Mouse (Mus musculus): ENCODE measurements at regions not wholly inside any gene's neighbourhood (a gene's known extent, or its start where the extent isn't known, plus 50 kb on each side); places are given as distances from the start of the nearest gene placed in this dataset.

- ChIA-PET CTCF (no interaction called here), POLR2A (interaction anchor here in 1 of 4 experiments (0.6 kb wide), 1 partner anchor 29 kb away, joined by 3 read pairs; no protein-coding TSS in a partner anchor)
Measured at GRCm38 (mm10) chr15:93189266-93189855, 85.6 kb downstream of the Gxylt1 start.

- POLR2A ChIA-PET: interaction anchor here in 1 of 4 experiments (0.6 kb wide), 1 partner anchor 571 kb away, joined by 3 read pairs; no protein-coding TSS in a partner anchor
- CTCF ChIA-PET: interaction anchor here in 1 of 4 experiments (0.7 kb wide), 1 partner anchor 1849 kb away, joined by 3 read pairs; no protein-coding TSS in a partner anchor
Measured at GRCm38 (mm10) chr15:93176221-93176620, 98.8 kb downstream of the Gxylt1 start.

- POLR2A ChIA-PET: interaction anchor here in 1 of 4 experiments (0.6 to 1.2 kb wide), 2 partner anchors 10 to 772 kb away, joined by 3 to 4 read pairs; no protein-coding TSS in a partner anchor
- CTCF ChIA-PET: no interaction called here
Measured at GRCm38 (mm10) chr15:93168784-93169183, 106.2 kb downstream of the Gxylt1 start.

GRCm38 (mm10) chr15:93167451-93167850 is 107.5 kb downstream of the Gxylt1 start:
- CTCF ChIA-PET: interaction anchor here in 1 of 4 experiments (1.4 kb wide), 1 partner anchor 13 kb away, joined by 4 read pairs; no protein-coding TSS in a partner anchor
- POLR2A ChIA-PET: no interaction called here

GRCm38 (mm10) chr15:93161924-93162910 is 112.8 kb downstream of the Gxylt1 start:
- POLR2A ChIA-PET: no interaction called here

DNA sequence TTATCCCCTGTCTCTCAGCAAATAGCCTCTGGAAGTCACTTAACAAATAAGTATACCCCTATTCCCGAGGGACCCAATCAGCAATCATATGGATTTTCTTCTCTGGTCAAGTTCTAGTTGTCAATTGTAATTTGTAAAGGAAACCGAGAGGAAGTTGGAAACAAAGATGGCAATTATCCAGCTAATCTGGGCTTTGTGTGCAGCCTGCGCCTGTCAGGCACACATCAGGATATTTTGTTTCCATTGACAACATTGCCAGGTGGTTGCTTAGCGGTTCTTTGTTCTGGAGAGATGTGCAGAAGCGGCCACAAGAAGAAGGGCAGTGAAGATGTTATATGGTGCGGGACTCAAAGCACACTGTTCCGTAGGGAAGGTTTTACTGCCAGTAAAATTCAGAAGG is 113.7 kb downstream of the Gxylt1 start:
- ChIA-PET POLR2A (no interaction called here), CTCF (no interaction called here)

More at GRCm38 (mm10) chr15:93161924-93162910, 112.8 kb downstream of the Gxylt1 start:
- CTCF ChIA-PET: interaction anchor here in 1 of 4 experiments (1.1 kb wide), 1 partner anchor 9 kb away, joined by 4 read pairs; no protein-coding TSS in a partner anchor

- ChIA-PET CTCF (no interaction called here), POLR2A (no interaction called here)
Measured at GRCm38 (mm10) chr15:93155756-93156155, 119.2 kb downstream of the Gxylt1 start.

DNA sequence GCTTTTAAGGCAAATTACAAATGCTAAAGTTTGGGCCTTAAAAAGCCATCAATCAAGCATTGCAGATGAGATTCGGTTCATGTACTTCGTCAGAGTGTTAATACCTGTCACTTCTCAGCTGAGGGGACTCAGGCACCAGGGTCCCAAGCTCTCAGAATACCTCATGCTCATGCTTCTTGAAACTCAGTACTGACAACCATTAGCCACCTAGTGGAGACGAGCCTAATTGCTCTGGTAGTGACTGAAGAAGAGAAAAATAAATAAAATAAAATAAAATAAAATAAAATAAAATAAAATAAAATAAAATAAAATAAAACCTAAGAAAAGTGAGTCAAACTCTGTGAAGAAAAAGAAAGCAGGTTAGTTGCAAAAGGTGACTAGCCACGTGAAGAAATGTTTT is 121.0 kb downstream of the Gxylt1 start:
- POLR2A ChIA-PET: interaction anchor here in 1 of 4 experiments (0.5 kb wide), 1 partner anchor 133 kb away, joined by 5 read pairs; no protein-coding TSS in a partner anchor
- CTCF ChIA-PET: interaction anchor here in 2 of 4 experiments (0.6 to 1.3 kb wide), 5 partner anchors 9 to 377 kb away, joined by 3 to 4 read pairs (median 4); no protein-coding TSS in a partner anchor

DNA sequence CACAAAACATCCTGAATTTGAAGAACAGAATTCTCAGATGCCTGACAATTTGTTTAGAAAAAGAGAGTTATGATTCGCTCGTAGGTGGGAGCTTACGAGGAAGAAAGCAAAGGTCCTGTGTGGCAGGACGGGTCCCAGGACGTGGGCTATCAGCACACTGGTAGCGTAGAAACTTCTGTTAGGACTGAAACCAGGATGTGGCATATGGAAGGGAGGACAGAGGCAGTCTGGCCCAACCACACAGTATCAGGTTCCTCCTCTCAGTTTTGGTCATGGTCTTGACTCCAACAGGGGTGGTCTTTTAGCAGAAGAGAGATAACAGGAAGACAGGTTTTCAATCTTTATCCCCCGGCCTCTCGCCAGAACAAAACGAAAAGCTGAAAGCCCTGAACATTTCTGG is 130.1 kb downstream of the Gxylt1 start:
- CTCF ChIA-PET: no interaction called here
- POLR2A ChIA-PET: interaction anchor here in 2 of 4 experiments (0.6 to 2.9 kb wide), 5 partner anchors 8 to 934 kb away, joined by 3 to 10 read pairs (median 4); no protein-coding TSS in a partner anchor

DNA sequence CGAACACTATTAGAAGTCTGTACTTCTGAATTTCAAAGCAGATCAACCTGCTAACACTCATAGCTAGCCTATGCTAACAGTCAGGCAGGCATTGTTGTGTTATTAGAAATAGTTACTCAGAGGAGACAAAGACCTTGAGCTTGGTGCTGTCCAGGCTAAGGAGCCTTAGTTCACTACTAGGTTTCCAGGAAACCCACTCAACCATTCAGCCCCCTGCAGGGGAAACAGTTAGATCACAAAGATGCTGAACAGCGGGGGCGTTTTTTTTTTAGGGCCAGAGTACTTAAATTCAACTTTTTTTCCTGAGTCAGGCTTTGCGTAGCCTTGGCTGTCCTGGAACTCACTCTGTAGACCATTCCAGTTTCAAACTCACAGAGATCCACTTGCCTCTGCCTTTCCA is 130.7 kb downstream of the Gxylt1 start:
- CTCF ChIA-PET: interaction anchor here in 1 of 4 experiments (0.6 to 0.7 kb wide), 2 partner anchors 64 to 78 kb away, joined by 3 read pairs; no protein-coding TSS in a partner anchor
- POLR2A ChIA-PET: interaction anchor here in 2 of 4 experiments (0.6 to 2.9 kb wide), 5 partner anchors 9 to 934 kb away, joined by 3 to 10 read pairs (median 4); no protein-coding TSS in a partner anchor

- CTCF ChIA-PET: interaction anchor here in 2 of 4 experiments (0.5 to 0.6 kb wide), 2 partner anchors 9 to 1168 kb away, joined by 3 read pairs; no protein-coding TSS in a partner anchor
Measured at GRCm38 (mm10) chr15:93133379-93133778, 141.6 kb downstream of the Gxylt1 start.

DNA sequence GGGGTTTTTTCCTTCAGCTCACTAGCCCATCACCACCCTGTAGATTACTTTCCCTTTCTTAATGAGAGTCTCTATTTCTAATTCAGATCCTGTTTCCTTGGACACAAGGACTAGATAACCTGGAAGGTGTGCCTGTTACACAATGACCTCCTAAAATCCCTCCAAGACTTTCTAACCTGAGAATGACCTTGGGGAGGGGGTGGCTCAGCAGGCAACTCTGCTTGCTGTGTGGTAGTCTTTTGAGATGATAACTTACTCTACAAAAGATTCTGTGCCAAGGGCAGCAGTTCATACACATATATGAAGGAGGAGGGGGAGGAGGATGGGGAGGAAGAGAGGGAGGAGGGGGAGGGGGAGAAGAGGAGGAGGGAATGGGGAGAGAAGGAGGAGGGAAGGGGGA is 143.9 kb downstream of the Gxylt1 start:
- POLR2A ChIA-PET: no interaction called here
- CTCF ChIA-PET: no interaction called here

More at GRCm38 (mm10) chr15:93133379-93133778, 141.6 kb downstream of the Gxylt1 start:
- POLR2A ChIA-PET: interaction anchor here in 1 of 4 experiments (2.2 to 2.3 kb wide), 2 partner anchors 10 to 128 kb away, joined by 4 to 10 read pairs; no protein-coding TSS in a partner anchor

- ChIA-PET CTCF (no interaction called here), POLR2A (no interaction called here)
Measured at GRCm38 (mm10) chr15:93125261-93125660, 149.7 kb downstream of the Gxylt1 start.

DNA sequence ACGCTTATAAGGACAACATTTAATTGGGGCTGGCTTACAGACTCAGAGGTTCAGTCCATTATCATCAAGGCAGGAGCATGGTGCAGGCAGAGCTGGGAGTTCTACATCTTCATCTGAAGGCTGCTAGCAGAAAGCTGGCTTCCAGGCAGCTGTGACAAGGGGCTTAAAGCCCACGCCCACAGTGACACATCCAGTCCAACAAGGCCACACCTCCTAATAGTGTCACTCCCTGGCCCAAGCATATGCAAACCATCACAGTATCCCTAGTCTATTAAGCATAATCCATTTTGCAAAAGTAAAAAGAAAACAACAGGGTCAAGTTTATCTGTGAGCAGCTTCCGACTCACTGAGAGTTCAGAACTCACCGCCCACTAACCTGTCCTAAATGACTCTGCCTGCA is 153.8 kb downstream of the Gxylt1 start:
- ChIA-PET CTCF (interaction anchor here in 1 of 4 experiments (0.6 kb wide), 1 partner anchor 107 kb away, joined by 3 read pairs; no protein-coding TSS in a partner anchor), POLR2A (no interaction called here)

GRCm38 (mm10) chr15:93117806-93118205 is 157.2 kb downstream of the Gxylt1 start:
- ChIA-PET POLR2A (interaction anchor here in 1 of 4 experiments (0.7 kb wide), 1 partner anchor 44 kb away, joined by 7 read pairs; no protein-coding TSS in a partner anchor), CTCF (interaction anchor here in 1 of 4 experiments (0.6 to 0.7 kb wide), 2 partner anchors 87 to 527 kb away, joined by 4 read pairs; no protein-coding TSS in a partner anchor)

DNA sequence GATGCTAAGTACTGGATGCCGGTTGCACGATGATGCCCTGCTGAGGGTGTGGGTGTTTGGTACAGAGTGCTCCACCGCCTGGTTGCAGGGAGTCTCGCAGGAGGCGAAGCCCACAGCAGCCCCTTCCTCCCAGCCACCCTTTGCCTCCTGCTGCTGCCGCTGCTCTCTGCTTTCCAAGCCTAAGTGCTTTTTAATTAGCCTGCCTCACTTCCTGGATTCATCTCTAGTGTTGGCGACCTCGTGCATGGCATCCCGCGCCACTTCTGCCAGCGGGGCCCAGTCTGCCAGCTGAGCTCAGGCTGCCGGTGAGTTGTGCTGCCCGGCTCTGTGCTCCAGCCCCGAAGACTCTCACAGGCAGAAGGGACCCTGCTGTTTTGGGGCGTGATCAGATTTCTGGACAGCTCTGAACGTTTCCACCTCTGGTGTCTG is 159.3 kb downstream of the Gxylt1 start:
- ChIA-PET POLR2A (no interaction called here), CTCF (no interaction called here)

- ChIA-PET CTCF (no interaction called here), POLR2A (no interaction called here)
Measured at GRCm38 (mm10) chr15:93104936-93105335, 170.0 kb downstream of the Gxylt1 start.

- ChIA-PET POLR2A (no interaction called here), CTCF (no interaction called here)
Measured at GRCm38 (mm10) chr15:93103426-93103825, 171.6 kb downstream of the Gxylt1 start.

DNA sequence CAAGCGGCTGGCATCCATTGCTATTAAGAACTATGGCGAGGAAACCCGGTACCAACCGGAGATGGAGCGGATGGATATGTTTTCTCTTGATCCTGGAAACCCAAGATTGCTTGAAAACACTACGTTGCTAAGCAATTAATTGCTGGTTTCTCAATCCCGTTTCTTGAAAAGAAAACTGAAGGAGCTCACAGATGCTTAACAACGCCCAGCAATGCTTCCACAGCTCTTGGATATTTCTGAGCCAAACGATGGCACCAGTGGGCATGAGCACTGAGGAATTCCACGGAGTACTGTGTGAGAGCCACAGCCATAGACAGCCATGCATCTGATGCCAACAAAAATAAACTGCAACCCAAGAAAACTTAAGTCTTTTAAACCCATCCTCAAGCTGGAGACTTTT is 173.1 kb downstream of the Gxylt1 start:
- ChIA-PET CTCF (interaction anchor here in 1 of 4 experiments (1.4 kb wide), 1 partner anchor 12 kb away, joined by 5 read pairs; no protein-coding TSS in a partner anchor), POLR2A (interaction anchor here in 1 of 4 experiments (1.0 to 1.6 kb wide), 2 partner anchors 12 to 112 kb away, joined by 3 to 4 read pairs; no protein-coding TSS in a partner anchor)

Measured in embryonic stem cell, embryonic (primary cell).